Mouse (Mus musculus) olfactory bulb, adult 2 months (tissue): ENCODE results near the gene Rab31. TPM values are rescaled to one million over a fixed set of nuclear protein-coding genes. Genes with fewer than 3 reads are reported as not detected.

Source experiments
- H3K27ac ChIP-seq: fragments of 200-500 bp; 2 replicates; pipeline ENCODE4 v1.5.1; 2012; ENCODE audit warnings: low read depth, low read length; ENCODE audit not compliant: insufficient read depth
- H3K4me1 ChIP-seq: fragments of 200-500 bp; 2 replicates; pipeline ENCODE4 v1.6.1; 2012; ENCODE audit warnings: low read length; ENCODE audit not compliant: control insufficient read depth, insufficient read depth
- H3K4me3 ChIP-seq: fragments of 200-500 bp; 2 replicates; pipeline ENCODE4 v1.5.1; 2012; ENCODE audit warnings: mild to moderate bottlenecking, low read depth, low read length, moderate library complexity; ENCODE audit not compliant: insufficient read depth
- CTCF ChIP-seq: fragments of 200-500 bp; IDR thresholded peaks from 2 replicates; pipeline ENCODE4 v1.5.1; 2012; ENCODE audit warnings: low read depth, mild to moderate bottlenecking, low read length, moderate library complexity; ENCODE audit not compliant: insufficient read depth
- POLR2A ChIP-seq: fragments of 200-500 bp; IDR thresholded peaks from 2 replicates; pipeline ENCODE4 v1.6.1; 2012; ENCODE audit warnings: mild to moderate bottlenecking, low read depth, low read length, moderate library complexity; ENCODE audit not compliant: insufficient read depth
- WGBS: fragments of 180-500 bp; shearing (Covaris S2); methylation state at CpG from one replicate; pipeline ENCODE4 v1.1.7; 2018; 5-methylcytosine and 5-hydroxymethylcytosine counted together
- polyA plus RNA-seq: library from polyadenylated mRNA; stranded (reverse); fragments of >200 nt; gene quantifications from 2 replicates; pipeline ENCODE4 v1.2.4, GENCODE M21; 2012; ENCODE audit warnings: low replicate concordance; ENCODE audit not compliant: missing spikeins, insufficient read depth, insufficient read length

The Rab31 gene
- polyA plus RNA-seq, 1 experiment: not detected

GRCm38 (mm10) chr17:65721330-65721729 is 51.2 kb downstream of the Rab31 start:
- Histone ChIP-seq H3K27ac (no peak overlapping the region), H3K4me3 (no peak overlapping the region), H3K4me1 (peaks cover 11% of the 10 kb centered on the region)
- TF ChIP-seq CTCF (no peak), POLR2A (no peak)

- WGBS: 98% methylated on average over 5 of the region's 5 CpGs
- H3K27ac ChIP-seq: no peak overlapping the region
- TF ChIP-seq CTCF: no peak
- TF ChIP-seq POLR2A: no peak
- H3K4me3 ChIP-seq: no peak overlapping the region
- peaks cover 6% of the 10 kb centered on the region for H3K4me1 ChIP-seq
Observed at GRCm38 (mm10) chr17:65719826-65720225, 52.7 kb downstream of the Rab31 start.

GRCm38 (mm10) chr17:65718578-65718977 is 54.0 kb downstream of the Rab31 start:
- no peak overlapping the region for H3K27ac ChIP-seq
- TF ChIP-seq CTCF (no peak), POLR2A (no peak)
- WGBS: 92% methylated on average over 2 of the region's 2 CpGs
- H3K4me1 ChIP-seq: peaks cover 5% of the 10 kb centered on the region
- no peak overlapping the region for H3K4me3 ChIP-seq

- Histone ChIP-seq H3K27ac (no peak overlapping the region), H3K4me1 (peaks cover 5% of the 10 kb centered on the region; the same call in 1 of the 2 replicates), H3K4me3 (no peak overlapping the region)
- TF ChIP-seq CTCF: no peak
- TF ChIP-seq POLR2A: no peak
- WGBS: 79% methylated on average over 4 of the region's 4 CpGs
Observed at GRCm38 (mm10) chr17:65717658-65718199, 54.8 kb downstream of the Rab31 start.

GRCm38 (mm10) chr17:65714060-65714459 is 58.5 kb downstream of the Rab31 start:
- TF ChIP-seq POLR2A (no peak), CTCF (no peak)
- 73% methylated on average over 8 of the region's 8 CpGs for WGBS
- Histone ChIP-seq H3K4me3 (no peak overlapping the region), H3K4me1 (peaks cover 5% of the 10 kb centered on the region; the same call in 1 of the 2 replicates), H3K27ac (no peak overlapping the region)

GRCm38 (mm10) chr17:65712861-65713535 is 59.6 kb downstream of the Rab31 start:
- H3K4me3 ChIP-seq: no peak overlapping the region
- no peak overlapping the region for H3K27ac ChIP-seq
- peaks cover 5% of the 10 kb centered on the region; the same call in 1 of the 2 replicates for H3K4me1 ChIP-seq
- TF ChIP-seq CTCF (no peak), POLR2A (no peak)
- WGBS: 73% methylated on average over 13 of the region's 13 CpGs

GRCm38 (mm10) chr17:65711779-65712178 is 60.8 kb downstream of the Rab31 start:
- TF ChIP-seq POLR2A (no peak), CTCF (no peak)
- 98% methylated on average over 5 of the region's 5 CpGs for WGBS
- no peak overlapping the region for H3K4me3 ChIP-seq
- H3K4me1 ChIP-seq: peaks cover 5% of the 10 kb centered on the region; the same call in 1 of the 2 replicates
- no peak overlapping the region for H3K27ac ChIP-seq

- TF ChIP-seq POLR2A: no peak
- TF ChIP-seq CTCF: no peak
- Histone ChIP-seq H3K4me3 (no peak overlapping the region), H3K27ac (no peak overlapping the region), H3K4me1 (peaks cover 9% of the 10 kb centered on the region)
- WGBS: 88% methylated on average over 11 of the region's 11 CpGs
Observed at GRCm38 (mm10) chr17:65710576-65710975, 62.0 kb downstream of the Rab31 start.

- 52% methylated on average over 5 of the region's 5 CpGs for WGBS
- TF ChIP-seq CTCF (peak; percentile 45; the same call in 1 of the 2 replicates), POLR2A (no peak)
- H3K4me1 ChIP-seq: peaks cover 8% of the 10 kb centered on the region
- H3K4me3 ChIP-seq: no peak overlapping the region
- 0 out of 2 replicates have a peak overlapping the region, but pooled peaks have one; percentile 27 for H3K27ac ChIP-seq
Observed at GRCm38 (mm10) chr17:65706220-65706619, 66.3 kb downstream of the Rab31 start.
